Mouse (Mus musculus) A20 (cell line): ENCODE measurements around the gene Bbs5.

Experiments used
- DNase-seq: peaks from one replicate; pipeline ENCODE4 v3.0.0-alpha.2; 2011; ENCODE audit warnings: low read depth, low spot score

The Bbs5 gene

GRCm38 (mm10) chr2:69646726-69647490, at the start of gene Bbs5:
Bbs5 (plus strand) TSS chr2:69647171.
- peak; percentile 72 for DNase-seq

GRCm38 (mm10) chr2:69603726-69604393, 43.1 kb upstream of the Bbs5 start:
- no peak for DNase-seq

GRCm38 (mm10) chr2:69606621-69607020, 40.4 kb upstream of the Bbs5 start:
- DNase-seq = no peak

- no peak for DNase-seq
Observed at GRCm38 (mm10) chr2:69612237-69612636, 34.7 kb upstream of the Bbs5 start.

- DNase-seq = no peak
Observed at GRCm38 (mm10) chr2:69612716-69613115, 34.3 kb upstream of the Bbs5 start.

- no peak for DNase-seq
Observed at GRCm38 (mm10) chr2:69613237-69613636, 33.7 kb upstream of the Bbs5 start.

- DNase-seq = no peak
Observed at GRCm38 (mm10) chr2:69618336-69618735, 28.6 kb upstream of the Bbs5 start.

- DNase-seq = peak; percentile 27
Observed at GRCm38 (mm10) chr2:69619286-69619685, 27.7 kb upstream of the Bbs5 start.

- DNase-seq = no peak
Observed at GRCm38 (mm10) chr2:69629215-69629614, 17.8 kb upstream of the Bbs5 start.

- DNase-seq = no peak
Observed at GRCm38 (mm10) chr2:69629914-69630313, 17.1 kb upstream of the Bbs5 start.

- DNase-seq = no peak
Observed at GRCm38 (mm10) chr2:69630792-69631191, 16.2 kb upstream of the Bbs5 start.

GRCm38 (mm10) chr2:69631449-69631848, 15.5 kb upstream of the Bbs5 start:
- DNase-seq = peak; percentile 38

- DNase-seq = peak; percentile 79
Observed at GRCm38 (mm10) chr2:69635064-69635701, 11.8 kb upstream of the Bbs5 start.

GRCm38 (mm10) chr2:69635807-69636206, 11.2 kb upstream of the Bbs5 start:
- DNase-seq = peak; percentile 82

GRCm38 (mm10) chr2:69637989-69638388, 9.0 kb upstream of the Bbs5 start:
- DNase-seq = peak; percentile 31

GRCm38 (mm10) chr2:69640100-69640499, 6.9 kb upstream of the Bbs5 start:
- DNase-seq = peak; percentile 91

GRCm38 (mm10) chr2:69644968-69645617, 1.9 kb upstream of the Bbs5 start:
- DNase-seq = no peak

GRCm38 (mm10) chr2:69649716-69650115, 2.7 kb downstream of the Bbs5 start:
- DNase-seq = no peak

GRCm38 (mm10) chr2:69659326-69659725, 12.4 kb downstream of the Bbs5 start:
- no peak for DNase-seq

- peak; percentile 47 for DNase-seq
Observed at GRCm38 (mm10) chr2:69663827-69664476, 17.0 kb downstream of the Bbs5 start.

GRCm38 (mm10) chr2:69667656-69668055, 20.7 kb downstream of the Bbs5 start:
- DNase-seq = no peak

- no peak for DNase-seq
Observed at GRCm38 (mm10) chr2:69668414-69668813, 21.4 kb downstream of the Bbs5 start.
